ENCODE assay signal across 11 mouse cellular contexts in the genomic region with DNA sequence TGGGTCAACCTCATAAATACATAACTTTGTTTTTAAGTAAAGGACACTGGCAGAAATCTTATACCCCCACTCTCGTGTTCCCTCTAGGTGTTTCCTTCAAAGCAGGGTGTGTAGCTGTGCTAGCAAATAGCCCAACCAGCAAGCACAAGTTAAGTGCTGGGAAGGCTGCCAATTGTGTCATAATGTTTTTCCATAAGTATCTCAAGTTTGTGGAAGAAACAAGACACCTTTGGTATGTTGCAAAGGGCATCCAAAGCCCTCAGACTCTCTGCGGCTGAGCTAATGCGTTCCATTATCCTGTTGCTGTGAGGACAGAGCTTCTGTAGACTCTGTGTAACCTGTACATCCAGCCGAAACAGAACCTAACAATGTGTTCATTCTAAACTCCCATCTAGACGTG.
DNase-seq lines count a peak whose midpoint lies in the region; ATAC-seq and TF ChIP-seq lines count a peak whose summit lies in the region.
"Had no signal": no experiment of that assay in that cellular context is flagged by ENCODE, and none has a peak within 500 bp of the region (broad histone marks: within the 10 kb centered on the region; RNA-seq: fewer than 3 reads in every experiment).

No protein-coding gene starts in this region.

- H3K9ac ChIP-seq in kidney, embryonic 15.5 days = no peak overlapping the region
- no peak overlapping the region for H3K9ac ChIP-seq in forebrain, embryonic 13.5 days
- H3K9ac ChIP-seq in liver, postnatal 0 days (replicated peaks) = no peak overlapping the region

- H3K4me3 ChIP-seq in kidney, embryonic 15.5 days (replicated peaks) = no peak overlapping the region
- H3K4me3 ChIP-seq in forebrain, embryonic 13.5 days = no peak overlapping the region
- H3K4me3 ChIP-seq in liver, postnatal 0 days (ENCODE audit: low read depth, low read length) = no peak overlapping the region
- H3K4me3 ChIP-seq: layer of hippocampus, adult 2 months had no signal

- TF ChIP-seq EP300 in liver, postnatal 0 days (IDR thresholded peaks at IDR 0.05; ENCODE audit: low read depth) = no peak

- H3K27me3 ChIP-seq in kidney, embryonic 15.5 days = no peaks in the 10 kb centered on the region
- H3K27me3 ChIP-seq in forebrain, embryonic 13.5 days = no peaks in the 10 kb centered on the region
- H3K27me3 ChIP-seq in liver, postnatal 0 days (ENCODE audit: insufficient read depth, low read length) = no peaks in the 10 kb centered on the region

- WGBS in kidney, embryonic 15.5 days = 63% methylated on average over 5 of the region's 5 CpGs
- WGBS in forebrain, embryonic 13.5 days = 84% methylated on average over 5 of the region's 5 CpGs
- WGBS in liver, postnatal 0 days (ENCODE audit: insufficient replicate concordance) = 72% methylated on average over 5 of the region's 5 CpGs

- no peaks in the 10 kb centered on the region for H3K9me3 ChIP-seq in kidney, embryonic 15.5 days (replicated peaks)
- H3K9me3 ChIP-seq in forebrain, embryonic 13.5 days (replicated peaks) = no peaks in the 10 kb centered on the region
- H3K9me3 ChIP-seq in liver, postnatal 0 days (ENCODE audit: low read length) = no peaks in the 10 kb centered on the region

- no peak overlapping the region for H3K4me2 ChIP-seq in kidney, embryonic 15.5 days
- no peak overlapping the region for H3K4me2 ChIP-seq in forebrain, embryonic 13.5 days
- H3K4me2 ChIP-seq in liver, postnatal 0 days (ENCODE audit: low read depth, low read length) = no peak overlapping the region

- peaks cover 7% of the 10 kb centered on the region; the same call in 1 of the 2 replicates for H3K36me3 ChIP-seq in kidney, embryonic 15.5 days
- H3K36me3 ChIP-seq in forebrain, embryonic 13.5 days (ENCODE audit: poor library complexity, severe bottlenecking) = no peaks in the 10 kb centered on the region
- H3K36me3 ChIP-seq in liver, postnatal 0 days (replicated peaks; ENCODE audit: insufficient read depth, low read length) = no peaks in the 10 kb centered on the region

- H3K4me1 ChIP-seq in kidney, embryonic 15.5 days = 0 out of 2 replicates have a peak, but pooled peaks cover 3% of the 10 kb centered on the region
- H3K4me1 ChIP-seq in forebrain, embryonic 13.5 days = no peaks in the 10 kb centered on the region
- H3K4me1 ChIP-seq in liver, postnatal 0 days (ENCODE audit: insufficient read depth) = no peaks in the 10 kb centered on the region

- peak; percentile 58; the same call in 1 of the 2 replicates for ATAC-seq in kidney, embryonic 15.5 days (replicated peaks; ENCODE audit: low FRiP score)
- no peak for ATAC-seq in forebrain, embryonic 13.5 days
- no peak for ATAC-seq in liver, postnatal 0 days

- H3K27ac ChIP-seq in kidney, embryonic 15.5 days = peak overlapping the region; percentile 50
- H3K27ac ChIP-seq in forebrain, embryonic 13.5 days = no peak overlapping the region
- H3K27ac ChIP-seq in liver, postnatal 0 days (ENCODE audit: low read depth) = no peak overlapping the region
- H3K27ac ChIP-seq: layer of hippocampus, adult 2 months had no signal

- DNase-seq in kidney, adult 11 months = peak; percentile 16
- no peak for DNase-seq in kidney, adult 18-20 months
- DNase-seq in fibroblast of lung, adult 2 months (ENCODE audit: low read depth) = peak; percentile 31
- peak; percentile 17 to 54 for DNase-seq in lung, postnatal 4 days
- DNase-seq in frontal cortex, postnatal 25 days (ENCODE audit: low spot score in 2 of 2) = no peak
- no peak for DNase-seq in liver, postnatal 0 days
- DNase-seq: adrenal gland, postnatal 36 days; right cerebral cortex, adult 18-20 months had no signal

- no peak for TF ChIP-seq CTCF in liver, postnatal 0 days (IDR thresholded peaks at IDR 0.05; ENCODE audit: low read depth)

Comparison
In these comparisons a context has a peak if more than half of its experiments do, and no peak if none do; other contexts are left out.
1. DNase-seq: peak in kidney, adult 11 months (single experiment), fibroblast of lung, adult 2 months (single experiment) and lung, postnatal 4 days (2 of 2); none in kidney, adult 18-20 months (single experiment), frontal cortex, postnatal 25 days (0 of 2) and liver, postnatal 0 days (single experiment).